Mouse (Mus musculus) monocyte, adult 5-6 weeks (primary cell): ENCODE data around the gene Atad3a. TPM values are rescaled to one million over a fixed set of nuclear protein-coding genes. Genes with fewer than 3 reads are reported as not detected.
"Not testable (repeated sequence)": the region's sequence is repeated elsewhere in the genome, so short reads cannot be mapped to it uniquely, and the experiment has no call there.

Source experiments
- ATAC-seq: fragments of 153-309, 156-312 bp; replicated peaks from 2 replicates; pipeline ENCODE4 v1.8.0; 2017; ENCODE audit warnings: mild to moderate bottlenecking; ENCODE audit not compliant: low TSS enrichment, insufficient number of reproducible peaks, severe bottlenecking, poor library complexity, low FRiP score
- total RNA-seq: library from RNA; stranded (forward); fragments of 200-1000, 200-491, 200-594 nt; gene quantifications from 3 replicates; pipeline ENCODE4 v1.2.3, GENCODE M21; 2017

Gene Atad3a
- 24.8 to 30.3 TPM (median 26.4 TPM) in 3 replicates for total RNA-seq

DNA sequence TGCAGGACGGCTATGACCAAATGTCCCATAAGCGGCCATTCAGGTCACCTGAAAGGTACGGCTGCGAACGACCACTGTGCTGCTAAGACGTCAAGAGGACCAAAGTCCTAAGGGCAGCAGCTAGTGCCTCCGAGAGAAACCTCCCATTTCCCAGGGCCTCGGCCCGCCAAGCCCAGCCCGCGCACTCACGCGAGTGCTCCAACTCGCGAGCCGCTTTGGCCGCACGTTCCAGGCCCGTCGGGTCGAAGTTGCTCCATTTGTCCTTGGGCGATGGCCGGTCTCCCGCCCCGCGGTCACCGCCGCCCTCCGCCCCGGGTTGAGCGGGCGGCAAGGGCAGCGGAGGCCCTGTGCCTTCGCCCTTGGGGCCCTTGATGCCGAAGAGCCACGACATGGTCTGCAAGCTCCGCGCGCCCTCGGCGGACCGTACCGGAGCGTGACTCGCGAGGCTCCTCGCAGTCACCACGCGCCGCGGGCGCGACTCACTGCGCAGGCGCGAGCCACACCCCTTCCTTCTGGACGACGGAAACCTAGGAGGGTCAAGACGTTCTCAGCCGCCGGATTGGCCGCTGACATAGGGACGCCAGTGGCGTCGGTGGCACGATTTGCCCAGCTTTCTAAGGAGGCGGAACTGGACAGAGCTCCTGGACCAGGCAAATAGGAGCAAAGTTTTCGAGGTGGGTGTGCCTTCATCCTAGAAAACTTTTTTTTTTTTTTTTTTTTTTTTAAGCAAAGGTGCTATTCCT is at the start of gene Atad3a:
Gene Atad3a, minus strand, starts transcription at position 481 of the 743 bp plus-strand sequence.
- ATAC-seq = peak; percentile 98

DNA sequence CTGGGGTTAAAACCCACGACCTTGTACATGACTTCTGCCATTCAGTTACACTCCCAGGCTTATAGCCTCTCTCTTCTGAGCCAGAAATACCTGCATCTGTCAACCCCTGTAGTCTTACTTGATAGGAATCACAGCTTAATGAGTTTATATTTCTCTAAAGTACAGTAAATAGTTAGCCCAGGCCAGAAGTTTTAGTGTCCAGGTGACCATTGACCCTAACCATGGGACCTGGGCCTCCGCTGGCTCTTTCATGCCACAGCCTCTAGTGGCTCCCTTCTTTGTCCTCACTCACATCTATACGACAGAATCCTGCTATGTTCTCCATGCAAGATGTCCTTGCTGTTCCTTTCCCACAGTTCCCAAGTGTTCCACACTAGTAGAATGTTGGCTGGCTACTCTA is 46.9 kb upstream of the Atad3a start:
- ATAC-seq = no peak

DNA sequence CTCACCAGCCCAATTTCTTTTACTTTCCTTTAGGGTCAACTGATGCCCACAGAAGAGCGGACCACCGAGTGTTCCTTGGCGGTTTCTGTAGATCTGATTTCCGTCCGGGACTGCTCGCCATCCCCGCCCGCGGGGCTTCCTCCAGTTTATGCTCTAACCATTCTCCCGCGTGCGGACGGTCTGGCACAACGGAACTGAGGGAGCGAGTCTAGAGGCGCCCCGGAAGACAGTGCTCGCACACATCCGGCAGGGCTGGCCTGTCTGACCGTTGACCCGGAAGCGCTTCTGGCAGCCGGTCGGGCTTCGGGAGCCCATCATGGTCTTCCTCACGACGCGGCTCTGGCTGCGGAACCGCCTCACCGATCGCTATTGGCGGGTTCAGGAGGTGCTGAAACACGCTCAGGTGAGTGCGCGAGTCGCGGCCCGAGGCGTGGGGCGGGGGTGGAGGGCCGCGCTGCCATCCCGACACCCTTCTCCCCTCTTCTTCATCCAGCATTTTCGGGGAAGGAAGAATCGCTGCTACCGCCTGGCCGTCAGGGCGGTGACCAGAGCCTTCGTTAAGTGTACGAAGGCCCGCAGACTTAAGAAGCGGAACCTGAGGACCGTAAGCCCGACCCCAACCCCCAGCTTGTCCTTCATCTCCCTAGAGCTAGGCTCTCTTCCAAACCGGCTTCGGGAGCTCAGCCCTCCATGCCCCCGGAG is 42.6 kb upstream of the Atad3a start:
- peak; percentile 99 for ATAC-seq

DNA sequence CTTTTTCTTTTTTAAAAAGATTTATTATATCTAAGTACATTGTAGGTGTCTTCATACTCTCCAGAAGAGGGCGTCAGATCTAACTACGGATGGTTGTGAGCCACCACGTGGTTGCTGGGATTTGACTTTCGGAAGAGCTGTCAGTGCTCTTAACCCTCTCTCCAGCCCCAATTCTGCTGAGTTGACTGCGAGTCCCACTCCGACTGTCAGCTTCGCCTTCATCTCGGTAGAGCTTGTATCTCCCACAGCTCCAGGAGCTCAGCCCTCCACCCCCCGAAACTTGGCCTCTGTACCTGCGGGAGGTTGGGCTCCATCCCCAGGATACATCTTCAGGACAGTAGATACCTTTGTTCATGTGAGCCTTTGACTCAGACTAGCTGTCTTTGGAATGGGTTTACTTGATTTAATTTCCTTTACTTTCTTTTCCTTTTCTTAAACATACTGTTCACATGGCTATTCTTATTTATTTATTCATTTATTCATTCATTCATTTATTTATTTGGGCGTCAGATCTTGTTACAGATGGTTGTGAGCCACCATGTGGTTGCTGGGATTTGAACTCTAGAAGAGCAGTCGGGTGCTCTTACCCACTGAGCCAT is 41.9 kb upstream of the Atad3a start, which contains the start of gene Mrpl20:
Gene Mrpl20, plus strand, starts transcription at position 138 of the 599 bp plus-strand sequence.
- no peak; the same call in 1 of the 2 replicates for ATAC-seq

DNA sequence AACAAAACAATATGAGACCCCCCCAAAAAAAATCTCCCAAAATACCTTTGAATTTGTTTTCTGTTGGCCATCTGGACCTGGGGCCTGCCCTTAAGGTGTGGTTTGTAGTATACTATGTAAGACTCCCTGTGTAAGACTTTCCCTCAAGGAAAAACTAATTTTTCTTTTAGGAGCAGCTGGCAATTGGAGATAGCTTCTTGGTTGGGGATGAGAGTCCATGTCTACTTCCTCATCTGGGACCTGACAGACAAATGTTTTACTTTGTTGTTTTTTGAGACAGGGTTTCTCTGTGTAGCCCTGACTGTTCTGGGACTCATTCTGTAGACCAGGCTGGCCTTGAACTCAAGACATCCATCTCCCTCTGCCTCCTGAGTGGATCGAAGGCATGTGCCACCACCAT is 41.2 kb upstream of the Atad3a start:
- no peak for ATAC-seq

DNA sequence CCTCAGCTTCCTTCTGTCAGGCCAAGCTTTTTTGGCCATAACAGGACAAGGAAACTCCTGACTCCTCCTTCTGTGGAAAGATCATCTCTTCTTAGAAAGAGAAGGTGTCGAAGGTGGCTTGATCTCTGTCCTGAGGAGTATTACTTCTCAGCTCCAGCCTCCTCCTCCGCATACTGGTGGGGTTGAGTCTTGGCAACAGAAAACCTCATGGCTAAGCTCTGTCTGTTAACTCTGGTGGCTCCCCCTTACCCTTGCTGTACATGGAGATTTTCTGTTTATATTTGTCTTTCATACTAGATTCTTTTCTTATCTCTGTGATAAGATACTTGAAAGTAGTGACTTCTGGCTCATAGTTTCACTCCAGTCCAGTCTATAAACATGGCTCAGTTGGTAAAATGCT is 32.8 kb upstream of the Atad3a start:
- no peak for ATAC-seq

DNA sequence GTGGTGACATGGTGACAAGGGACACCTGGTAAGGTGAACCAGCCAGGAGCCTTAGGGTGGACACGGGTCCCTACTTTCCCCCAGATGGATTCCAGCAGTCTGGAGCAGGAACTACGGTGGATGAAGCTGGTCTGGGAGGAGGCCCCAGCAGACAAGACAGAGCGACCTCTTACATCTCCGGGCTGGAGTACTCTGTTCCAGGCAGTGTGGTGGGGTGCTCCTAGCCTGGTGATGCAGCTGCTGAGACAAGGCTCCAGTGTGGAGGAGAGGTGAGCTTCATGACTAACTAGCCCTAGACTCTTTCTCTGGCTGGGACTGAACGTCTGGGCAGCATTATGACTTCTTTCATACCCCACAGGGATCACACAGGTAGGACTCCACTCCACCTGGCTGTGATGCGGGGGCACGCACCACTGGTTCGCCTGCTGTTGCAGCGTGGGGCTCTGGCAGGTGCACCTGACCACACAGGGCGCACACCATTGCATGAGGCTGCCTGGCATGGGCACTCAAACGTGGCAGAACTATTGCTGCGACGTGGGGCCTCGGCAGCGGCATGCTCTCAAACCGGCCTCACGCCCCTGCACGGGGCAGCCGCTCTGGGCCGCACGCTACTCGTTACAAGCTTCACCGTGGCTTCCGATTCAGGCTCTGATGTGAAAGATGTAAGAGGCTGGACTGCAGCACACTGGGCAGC is 30.5 kb upstream of the Atad3a start:
- ATAC-seq = no peak

DNA sequence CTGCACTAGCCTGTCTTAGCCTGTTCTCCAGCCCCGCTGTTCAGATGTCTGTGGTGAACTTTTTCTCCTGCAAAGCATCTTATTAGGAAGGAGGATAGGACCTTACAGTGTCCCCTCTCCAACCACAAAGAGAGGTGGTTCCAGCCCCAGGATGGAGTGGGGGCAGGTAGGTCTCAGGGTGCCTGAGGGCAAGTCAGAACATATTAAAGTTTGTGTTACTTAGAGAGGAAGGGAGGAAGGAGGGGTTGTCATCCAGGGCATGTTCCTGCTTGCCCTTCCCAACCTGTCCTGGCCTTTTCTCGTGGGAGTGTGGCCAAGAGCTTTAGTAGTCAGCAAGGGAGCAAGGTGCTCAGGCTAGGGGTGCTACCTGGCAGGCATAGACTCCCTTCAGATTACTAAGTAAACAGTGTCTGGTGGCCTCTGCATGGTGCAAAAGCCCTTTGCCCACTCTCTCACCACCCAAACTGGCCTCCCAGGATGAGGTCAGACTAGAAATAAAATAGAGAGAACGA is 29.8 kb upstream of the Atad3a start:
- no peak for ATAC-seq

DNA sequence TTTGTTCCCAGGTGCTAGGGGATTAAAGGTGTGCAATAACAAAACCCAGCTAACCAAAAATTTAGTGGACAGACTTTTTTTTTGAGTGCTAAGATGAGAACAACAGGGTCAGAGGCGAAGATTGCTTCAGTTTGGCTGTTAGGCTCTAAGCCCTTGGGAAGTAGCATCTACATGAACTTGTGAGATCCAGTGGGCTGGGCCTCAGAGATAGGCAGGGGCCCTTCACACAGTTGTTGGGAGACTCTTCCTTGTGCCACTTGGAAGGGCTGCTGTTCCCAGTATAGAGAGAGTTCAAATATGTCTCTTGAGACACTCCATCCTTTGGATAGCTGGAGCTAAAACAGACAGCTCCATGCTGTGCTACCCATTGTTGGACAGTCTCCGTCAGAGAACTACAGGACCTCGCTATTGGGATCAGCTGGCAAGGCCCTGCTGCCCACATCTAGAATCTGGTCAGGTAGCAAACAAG is 29.2 kb upstream of the Atad3a start, which contains the start of gene Ankrd65:
Gene Ankrd65, plus strand, starts transcription at position 419 of the 469 bp plus-strand sequence.
- ATAC-seq = no peak

DNA sequence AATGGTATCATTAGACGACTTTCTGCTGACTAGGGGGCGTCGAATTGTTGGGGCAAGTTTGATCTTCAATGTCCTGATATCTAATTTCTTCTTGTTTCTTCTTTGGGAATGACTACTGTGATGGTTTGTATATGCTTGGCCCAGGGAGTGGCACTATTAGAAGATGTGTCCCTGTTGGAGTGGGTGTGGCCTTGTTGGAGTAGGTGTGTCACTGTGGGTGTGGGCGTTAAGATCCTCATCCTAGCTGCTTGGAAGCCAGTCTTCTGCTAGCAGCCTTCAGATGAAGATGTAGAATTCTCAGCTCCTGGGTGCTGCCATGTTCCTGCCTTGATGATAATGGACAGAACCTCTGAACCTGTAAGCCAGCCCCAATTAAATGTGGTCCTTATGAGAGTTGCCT is 27.9 kb upstream of the Atad3a start:
- not testable (repeated sequence) for ATAC-seq

DNA sequence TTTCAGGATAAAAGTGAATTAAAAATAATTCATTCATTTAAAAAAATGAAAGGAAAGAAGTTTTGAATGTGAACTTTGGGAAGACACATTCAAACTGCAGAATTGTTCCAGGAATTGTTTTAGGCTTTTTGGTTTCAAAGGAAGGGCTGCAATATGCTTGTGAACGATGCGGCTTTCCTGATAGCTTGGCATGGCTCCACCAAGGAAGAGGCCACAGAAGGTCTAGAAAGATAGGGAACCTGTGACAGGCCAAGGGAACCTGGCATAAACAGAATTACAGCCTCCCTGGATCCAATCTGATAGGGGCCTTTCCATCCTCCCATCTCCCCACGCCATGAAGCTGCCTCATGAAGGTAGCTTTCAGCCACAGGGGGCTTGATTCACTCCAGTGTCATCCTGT is 27.4 kb upstream of the Atad3a start:
- ATAC-seq = no peak

DNA sequence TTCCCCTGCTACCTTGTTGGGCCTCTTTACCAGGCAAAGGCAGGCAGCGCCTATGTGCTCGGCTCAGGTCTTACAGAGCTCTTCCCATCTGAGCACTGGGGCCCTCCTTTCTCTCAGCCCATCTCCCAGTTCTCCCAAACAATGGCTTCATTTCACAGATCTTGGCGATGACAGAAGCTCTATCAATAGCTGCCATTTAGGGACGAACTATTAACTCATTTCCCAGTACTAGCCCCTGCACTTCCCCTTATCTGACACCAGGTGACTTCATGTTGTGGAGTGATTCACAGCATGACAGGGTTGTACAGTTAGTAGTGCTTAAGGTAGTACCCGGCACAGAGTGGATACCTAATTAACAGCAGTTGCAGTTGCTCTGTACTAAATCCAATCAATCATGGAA is 24.9 kb upstream of the Atad3a start, which contains the start of gene Tmem88b:
Gene Tmem88b, minus strand, starts transcription at position 56 of the 400 bp plus-strand sequence.
- ATAC-seq = no peak

DNA sequence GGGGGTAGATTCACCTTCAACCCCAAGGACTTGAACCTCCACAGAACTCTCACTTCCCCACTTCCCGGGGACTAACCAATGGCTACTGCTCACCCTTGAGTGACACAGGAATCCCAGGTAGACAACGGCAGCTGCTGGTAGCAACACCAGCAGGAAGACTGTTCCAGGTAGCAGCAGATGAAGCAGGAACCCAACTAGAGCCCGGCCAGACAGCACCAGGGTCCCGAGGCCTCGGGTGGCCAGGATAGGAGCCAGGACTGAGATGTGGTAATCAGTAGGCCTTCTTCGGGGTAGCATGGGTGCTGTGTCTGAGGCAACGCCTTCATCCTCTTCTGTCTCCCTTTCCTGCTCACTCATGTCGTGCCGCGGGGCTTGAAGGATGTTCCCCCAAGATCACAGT is 24.4 kb upstream of the Atad3a start:
- no peak for ATAC-seq

DNA sequence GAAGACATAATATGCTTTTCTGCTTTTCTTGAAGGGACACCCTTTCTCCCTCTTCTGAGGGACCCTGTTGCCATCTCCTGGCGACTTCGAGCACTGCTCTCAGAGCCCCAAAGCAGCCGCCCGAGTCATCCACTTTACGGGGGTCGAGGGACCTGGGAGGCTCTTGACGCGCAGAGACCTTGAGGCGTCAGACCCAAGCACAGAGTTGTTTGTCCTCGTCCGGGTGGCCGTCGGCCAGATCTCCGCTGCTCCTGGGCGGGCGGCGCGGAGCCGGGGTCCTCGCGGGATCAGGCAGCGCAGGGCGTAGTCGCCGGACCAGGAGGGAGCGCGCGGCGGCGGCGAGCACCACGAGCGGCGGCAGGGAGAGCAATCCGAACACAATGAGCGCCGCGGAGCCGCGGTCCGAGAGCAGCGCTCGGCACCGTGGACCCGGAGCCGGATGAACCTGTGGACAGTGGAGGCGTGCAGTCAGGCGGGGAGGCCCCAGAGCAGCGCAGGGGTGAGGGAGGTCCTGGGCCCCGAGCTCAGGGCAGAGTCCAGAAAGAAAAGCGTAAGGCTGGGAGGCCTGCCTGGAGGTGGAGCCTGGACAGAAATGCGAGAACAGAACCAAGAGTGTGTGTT is 23.3 kb upstream of the Atad3a start:
- peak; percentile 63 for ATAC-seq

DNA sequence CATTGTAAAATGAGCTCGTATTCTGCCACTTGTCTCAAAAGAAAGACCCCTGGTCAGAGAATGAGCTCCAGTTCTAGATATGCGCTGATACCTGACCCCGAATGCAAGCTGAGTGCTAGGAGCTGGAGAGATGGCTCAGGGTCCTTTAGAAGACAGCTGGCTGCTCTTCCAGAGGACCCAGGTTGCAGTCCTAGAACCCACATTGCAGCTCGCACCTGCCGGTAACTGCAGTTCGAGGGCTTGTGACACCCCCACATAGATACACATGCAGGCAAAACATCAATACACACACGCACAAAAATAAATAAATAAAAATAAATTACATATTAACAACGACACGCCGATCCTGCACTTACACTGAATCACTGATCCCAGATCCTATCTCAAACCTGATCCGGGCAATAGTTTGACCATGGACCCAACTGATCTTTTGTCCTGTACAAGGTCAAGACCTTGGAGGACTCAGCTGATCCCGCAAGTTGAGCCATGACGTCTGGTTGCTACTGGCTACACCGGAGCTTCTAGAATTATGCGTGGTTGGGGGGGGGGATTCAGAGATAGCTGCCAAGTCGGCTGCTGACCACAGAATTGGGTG is 22.7 kb upstream of the Atad3a start:
- ATAC-seq = no peak

DNA sequence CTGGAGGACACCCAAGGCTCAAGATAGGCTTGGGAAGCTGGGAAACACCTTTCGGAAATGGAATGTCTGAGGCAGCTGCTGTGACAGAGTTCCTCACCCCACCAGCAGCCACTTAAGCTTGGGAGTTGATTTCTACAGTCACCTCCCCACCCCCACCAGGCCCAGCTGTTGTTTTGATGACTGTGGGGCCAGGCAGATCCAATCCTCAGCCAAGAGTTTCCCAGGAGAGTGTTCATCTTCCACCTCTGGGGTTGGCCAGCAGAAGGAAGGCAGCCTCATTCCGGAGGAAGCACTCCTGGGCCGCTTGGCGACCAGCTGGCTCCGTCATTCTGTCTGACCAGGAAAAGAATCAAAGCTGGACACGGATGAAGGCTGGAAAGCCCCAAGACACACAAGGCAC is 20.0 kb upstream of the Atad3a start:
- ATAC-seq = no peak

DNA sequence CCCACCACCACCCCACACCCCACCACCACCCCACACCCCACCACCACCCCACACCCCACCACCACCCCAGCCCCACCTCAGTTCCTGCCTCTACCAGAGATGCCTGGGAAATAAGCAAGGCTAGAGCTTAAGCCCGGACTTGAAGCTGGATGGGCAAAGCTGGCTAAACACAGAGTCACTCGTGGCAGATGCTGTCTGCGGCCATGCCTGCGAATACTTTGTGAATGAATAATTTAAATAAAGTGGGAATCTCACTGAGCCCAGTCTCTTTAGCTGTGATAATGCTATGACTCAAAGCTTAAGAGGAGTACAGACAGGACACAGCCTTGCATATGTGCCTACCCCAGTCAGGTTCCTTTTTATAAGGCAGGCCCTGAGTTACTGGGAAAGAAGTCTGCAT is 18.6 kb upstream of the Atad3a start:
- no peak for ATAC-seq

DNA sequence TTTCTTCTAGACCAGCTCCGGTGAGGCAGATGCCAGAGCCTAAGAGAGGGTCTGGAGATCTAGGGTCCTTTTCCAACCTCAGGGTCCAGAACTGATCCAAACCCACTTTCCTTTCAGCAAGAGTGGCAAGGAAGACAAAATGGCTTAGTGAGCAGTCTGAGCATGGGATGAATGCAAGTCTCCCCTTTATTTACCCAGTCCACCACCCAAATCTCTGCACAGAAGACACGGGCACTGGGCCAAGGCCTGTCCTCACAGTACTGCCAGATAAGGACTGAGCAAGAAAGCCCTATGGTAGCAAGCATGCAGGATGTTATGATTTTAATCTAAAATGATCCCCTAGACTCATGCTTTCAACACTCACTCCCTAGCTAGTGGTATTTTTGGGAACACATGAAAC is 16.9 kb upstream of the Atad3a start:
- ATAC-seq = no peak
